Mouse (Mus musculus): ENCODE data around the gene Trak1. TPM values are rescaled to one million over a fixed set of nuclear protein-coding genes. Genes with fewer than 3 reads are reported as not detected.

The Trak1 gene
- polyA plus RNA-seq (2014; fragmentation: Nextera tagmentation; extraction: Ambion mirVana): 20.8 and 20.9 TPM in 2 replicates

- TF ChIP-seq CTCF (IDR thresholded peaks at IDR 0.05; ENCODE audit: low read depth): no peak
- DNase-seq (peak; percentile 82), ATAC-seq (ENCODE audit: insufficient read depth) (peak; percentile 90)
- Histone ChIP-seq H3K4me3 (ENCODE audit: low read depth, low read length) (peak within 1 kb of the TSS; percentile 83), H3K27me3 (ENCODE audit: insufficient read depth, low read length) (no peaks in the 10 kb centered on the region), H3K9ac (peak within 1 kb of the TSS; percentile 89), H3K9me3 (ENCODE audit: low read depth, low read length) (no peaks in the 10 kb centered on the region), H3K4me1 (ENCODE audit: insufficient read depth) (peaks cover 16% of the 10 kb centered on the region), H3K4me2 (peak within 1 kb of the TSS; percentile 93), H3K36me3 (ENCODE audit: insufficient read depth) (no peaks in the 10 kb centered on the region), H3K27ac (ENCODE audit: low read depth) (peak within 1 kb of the TSS; percentile 42)
- WGBS: under 1% methylated on average over 107 of the region's 116 CpGs
Measured at GRCm38 (mm10) chr9:121297171-121298064, at the start of gene Trak1. Gene Trak1 (plus strand): TSS chr9:121297502.

GRCm38 (mm10) chr9:121247956-121248775 lies 49.1 kb upstream of the Trak1 start:
- DNase-seq (peak; percentile 95), ATAC-seq (ENCODE audit: insufficient read depth) (peak; percentile 71)
- no peaks in the 10 kb centered on the region for H3K36me3 ChIP-seq (ENCODE audit: insufficient read depth)
- H3K9me3 ChIP-seq (ENCODE audit: low read depth, low read length): no peaks in the 10 kb centered on the region
- H3K4me3 ChIP-seq (ENCODE audit: low read depth, low read length): no peak overlapping the region
- H3K27me3 ChIP-seq (ENCODE audit: insufficient read depth, low read length): no peaks in the 10 kb centered on the region
- no peak overlapping the region for H3K27ac ChIP-seq (ENCODE audit: low read depth)
- no peaks in the 10 kb centered on the region for H3K4me1 ChIP-seq (ENCODE audit: insufficient read depth)
- 61% methylated on average over 12 of the region's 12 CpGs for WGBS
- H3K9ac ChIP-seq: no peak overlapping the region
- H3K4me2 ChIP-seq: no peak overlapping the region
- TF ChIP-seq CTCF (IDR thresholded peaks at IDR 0.05; ENCODE audit: low read depth): peak; percentile 78

GRCm38 (mm10) chr9:121249805-121250204 lies 47.5 kb upstream of the Trak1 start:
- Histone ChIP-seq H3K27ac (ENCODE audit: low read depth) (no peak overlapping the region), H3K9ac (no peak overlapping the region), H3K9me3 (ENCODE audit: low read depth, low read length) (no peaks in the 10 kb centered on the region), H3K4me1 (ENCODE audit: insufficient read depth) (no peaks in the 10 kb centered on the region), H3K36me3 (ENCODE audit: insufficient read depth) (no peaks in the 10 kb centered on the region), H3K27me3 (ENCODE audit: insufficient read depth, low read length) (no peaks in the 10 kb centered on the region), H3K4me2 (no peak overlapping the region), H3K4me3 (ENCODE audit: low read depth, low read length) (no peak overlapping the region)
- DNase-seq (peak; percentile 26), ATAC-seq (ENCODE audit: insufficient read depth) (no peak)
- 45% methylated on average over 14 of the region's 14 CpGs for WGBS
- TF ChIP-seq CTCF (IDR thresholded peaks at IDR 0.05; ENCODE audit: low read depth): no peak

- TF ChIP-seq CTCF (IDR thresholded peaks at IDR 0.05; ENCODE audit: low read depth): no peak
- no peak for DNase-seq
- ATAC-seq (ENCODE audit: insufficient read depth): no peak
Measured at GRCm38 (mm10) chr9:121250854-121251253, 46.4 kb upstream of the Trak1 start.

GRCm38 (mm10) chr9:121253983-121254382 lies 43.3 kb upstream of the Trak1 start:
- ATAC-seq (ENCODE audit: insufficient read depth): no peak
- Histone ChIP-seq H3K4me2 (no peak overlapping the region), H3K9ac (no peak overlapping the region), H3K9me3 (ENCODE audit: low read depth, low read length) (no peaks in the 10 kb centered on the region), H3K27me3 (ENCODE audit: insufficient read depth, low read length) (no peaks in the 10 kb centered on the region), H3K36me3 (ENCODE audit: insufficient read depth) (no peaks in the 10 kb centered on the region), H3K4me3 (ENCODE audit: low read depth, low read length) (no peak overlapping the region), H3K4me1 (ENCODE audit: insufficient read depth) (no peaks in the 10 kb centered on the region), H3K27ac (ENCODE audit: low read depth) (no peak overlapping the region)
- TF ChIP-seq CTCF (IDR thresholded peaks at IDR 0.05; ENCODE audit: low read depth): no peak
- DNase-seq: no peak
- 76% methylated on average over 2 of the region's 2 CpGs for WGBS

More at GRCm38 (mm10) chr9:121250854-121251253, 46.4 kb upstream of the Trak1 start:
- Histone ChIP-seq H3K9me3 (ENCODE audit: low read depth, low read length) (no peaks in the 10 kb centered on the region), H3K36me3 (ENCODE audit: insufficient read depth) (no peaks in the 10 kb centered on the region), H3K4me3 (ENCODE audit: low read depth, low read length) (no peak overlapping the region), H3K4me1 (ENCODE audit: insufficient read depth) (no peaks in the 10 kb centered on the region), H3K9ac (no peak overlapping the region; the same call in 1 of the 2 replicates), H3K27me3 (ENCODE audit: insufficient read depth, low read length) (no peaks in the 10 kb centered on the region), H3K4me2 (no peak overlapping the region), H3K27ac (ENCODE audit: low read depth) (no peak overlapping the region)
- 86% methylated on average over 11 of the region's 11 CpGs for WGBS

- H3K4me2 ChIP-seq: no peak overlapping the region
- DNase-seq (no peak), ATAC-seq (ENCODE audit: insufficient read depth) (no peak)
- H3K4me3 ChIP-seq (ENCODE audit: low read depth, low read length): no peak overlapping the region
- H3K4me1 ChIP-seq (ENCODE audit: insufficient read depth): no peaks in the 10 kb centered on the region
- H3K27me3 ChIP-seq (ENCODE audit: insufficient read depth, low read length): no peaks in the 10 kb centered on the region
- H3K9ac ChIP-seq: no peak overlapping the region
- no peaks in the 10 kb centered on the region for H3K36me3 ChIP-seq (ENCODE audit: insufficient read depth)
- no peak for TF ChIP-seq CTCF (IDR thresholded peaks at IDR 0.05; ENCODE audit: low read depth)
- no peaks in the 10 kb centered on the region for H3K9me3 ChIP-seq (ENCODE audit: low read depth, low read length)
- WGBS: 91% methylated on average over 13 of the region's 13 CpGs
- no peak overlapping the region for H3K27ac ChIP-seq (ENCODE audit: low read depth)
Measured at GRCm38 (mm10) chr9:121254761-121255160, 42.5 kb upstream of the Trak1 start.

- Histone ChIP-seq H3K4me3 (ENCODE audit: low read depth, low read length) (no peak overlapping the region), H3K27ac (ENCODE audit: low read depth) (no peak overlapping the region), H3K27me3 (ENCODE audit: insufficient read depth, low read length) (no peaks in the 10 kb centered on the region), H3K4me1 (ENCODE audit: insufficient read depth) (no peaks in the 10 kb centered on the region), H3K36me3 (ENCODE audit: insufficient read depth) (0 out of 2 replicates have a peak, but pooled peaks cover 3% of the 10 kb centered on the region), H3K4me2 (no peak overlapping the region), H3K9me3 (ENCODE audit: low read depth, low read length) (no peaks in the 10 kb centered on the region), H3K9ac (no peak overlapping the region)
- WGBS: 79% methylated on average over 9 of the region's 9 CpGs
- DNase-seq (no peak), ATAC-seq (ENCODE audit: insufficient read depth) (no peak)
- TF ChIP-seq CTCF (IDR thresholded peaks at IDR 0.05; ENCODE audit: low read depth): no peak
Measured at GRCm38 (mm10) chr9:121257106-121257505, 40.2 kb upstream of the Trak1 start.

All from lung, embryonic 14.5 days (tissue).